8 mouse cellular contexts compared by ENCODE assay signal in genomic region chr2:158028354-158028863, GRCm38 (mm10). TPM values are rescaled to one million over a fixed set of nuclear protein-coding genes. Genes with fewer than 3 reads are reported as not detected.
A peak's percentile ranks its signal among the peaks of the same experiment; 100 is the strongest.
DNase-seq lines count a peak whose midpoint lies in the region; ATAC-seq and TF ChIP-seq lines count a peak whose summit lies in the region.

Gene Tti1, minus strand, starts transcription at chr2:158028433.
Gene Rprd1b, plus strand, starts transcription at chr2:158028497.

- WGBS in forebrain, postnatal 0 days = 1% methylated on average over 46 of the region's 52 CpGs
- under 1% methylated on average over 52 of the region's 52 CpGs for WGBS in lung, embryonic 15.5 days

- H3K9me3 ChIP-seq in G1E (replicated peaks) = no peaks in the 10 kb centered on the region
- no peaks in the 10 kb centered on the region for H3K9me3 ChIP-seq in forebrain, postnatal 0 days (ENCODE audit: low read length)
- H3K9me3 ChIP-seq in lung, embryonic 15.5 days = no peaks in the 10 kb centered on the region

- H3K4me1 ChIP-seq in G1E (ENCODE audit: insufficient read depth, low read depth, low read length) = peaks cover 40% of the 10 kb centered on the region
- peaks cover 19% of the 10 kb centered on the region for H3K4me1 ChIP-seq in forebrain, postnatal 0 days (ENCODE audit: insufficient read depth)
- H3K4me1 ChIP-seq in lung, embryonic 15.5 days = peaks cover 33% of the 10 kb centered on the region

- peak within 1 kb of the TSS; percentile 86 for H3K27ac ChIP-seq in forebrain, postnatal 0 days (ENCODE audit: low read depth, low read length)
- peak within 1 kb of the TSS; percentile 97 for H3K27ac ChIP-seq in lung, embryonic 15.5 days

- H3K4me2 ChIP-seq in forebrain, postnatal 0 days (ENCODE audit: low read depth) = peak within 1 kb of the TSS; percentile 85
- peak within 1 kb of the TSS; percentile 77 for H3K4me2 ChIP-seq in lung, embryonic 15.5 days

- TF ChIP-seq CTCF in G1E (IDR thresholded peaks at IDR 0.05; ENCODE audit: low read depth, low read length) = no peak
- no peak for TF ChIP-seq CTCF in forebrain, postnatal 0 days (IDR thresholded peaks at IDR 0.05; ENCODE audit: low read depth)

- H3K9ac ChIP-seq in forebrain, postnatal 0 days = peak within 1 kb of the TSS; percentile 69
- H3K9ac ChIP-seq in lung, embryonic 15.5 days = peak within 1 kb of the TSS; percentile 91

- no peaks in the 10 kb centered on the region for H3K27me3 ChIP-seq in G1E (ENCODE audit: insufficient read depth, low read length)
- no peaks in the 10 kb centered on the region for H3K27me3 ChIP-seq in forebrain, postnatal 0 days (ENCODE audit: insufficient read depth, low read length)
- no peaks in the 10 kb centered on the region for H3K27me3 ChIP-seq in lung, embryonic 15.5 days

- ATAC-seq in G1E (ENCODE audit: extremely low read depth, insufficient number of reproducible peaks, low FRiP score, poor library complexity, severe bottlenecking) = peak; percentile 74; the same call in 1 of the 2 replicates
- ATAC-seq in forebrain, postnatal 0 days = peak; percentile 97
- ATAC-seq in lung, embryonic 15.5 days (ENCODE audit: borderline replicate concordance, extremely low read depth, low FRiP score, low TSS enrichment) = peak; percentile 95

- peak; percentile 79 for DNase-seq in G1E (ENCODE audit: low spot score)
- peak; percentile 93 to 95 for DNase-seq in cerebellum, adult 18-20 months
- DNase-seq in forebrain, postnatal 0 days = peak; percentile 98
- DNase-seq in heart, postnatal 4 days = peak; percentile 95
- peak; percentile 90 to 93 for DNase-seq in layer of hippocampus, adult 8-10 months (ENCODE audit: low spot score in 2 of 2)
- peak; percentile 87 for DNase-seq in ovary, adult 18-20 months (ENCODE audit: low spot score)
- DNase-seq in thymus, postnatal 0 days (ENCODE audit: low spot score) = peak; percentile 95

- peaks cover 38% of the 10 kb centered on the region for H3K36me3 ChIP-seq in G1E (replicated peaks)
- no peaks in the 10 kb centered on the region for H3K36me3 ChIP-seq in forebrain, postnatal 0 days (ENCODE audit: insufficient read depth)
- no peaks in the 10 kb centered on the region for H3K36me3 ChIP-seq in lung, embryonic 15.5 days

- H3K4me3 ChIP-seq in G1E (ENCODE audit: low read depth, low read length) = peak within 1 kb of the TSS; percentile 79
- H3K4me3 ChIP-seq in forebrain, postnatal 0 days (ENCODE audit: low read depth, low read length) = peak within 1 kb of the TSS; percentile 74
- H3K4me3 ChIP-seq in lung, embryonic 15.5 days = peak within 1 kb of the TSS; percentile 74

RNA-seq across cellular contexts. Expression of gene Tti1, which starts in this region (rescaled TPM):
- total RNA-seq in G1E (2014; fragmentation: Nextera tagmentation) (39.7 and 40.0 TPM in 2 replicates), G1E (2017) (24.7 and 24.8 TPM in 2 replicates)
- 3.9 and 9.4 TPM in 2 replicates for polyA plus RNA-seq in G1E (2012)
- 17.3 and 19.9 TPM in 2 replicates for total RNA-seq in forebrain, postnatal 0 days (2014; rRNA removed)
- polyA plus RNA-seq in forebrain, postnatal 0 days (2015; fragmentation: Nextera tagmentation; extraction: Ambion mirVana) = 6.6 and 8.1 TPM in 2 replicates
- 10 to 100 TPM; 25.2 to 27.4 TPM for total RNA-seq in heart, postnatal 4 days (2021)
- total RNA-seq in layer of hippocampus, adult 8-10 months (2022) = 10 to 100 TPM; 20.1 to 26.7 (median 24.3) TPM
- polyA plus RNA-seq in lung, embryonic 15.5 days (2015; fragmentation: Nextera tagmentation; extraction: Ambion mirVana) = 25.5 and 25.9 TPM in 2 replicates
- 18.9 and 22.0 TPM in 2 replicates for polyA plus RNA-seq in thymus, postnatal 0 days (2015; fragmentation: Nextera tagmentation; extraction: Ambion mirVana)

RNA-seq across cellular contexts. Expression of gene Rprd1b, which starts in this region (rescaled TPM):
- total RNA-seq in G1E (2014; fragmentation: Nextera tagmentation) (37.9 and 45.8 TPM in 2 replicates), G1E (2017) (25.6 and 28.7 TPM in 2 replicates)
- polyA plus RNA-seq in G1E (2012) = 36.2 and 49.0 TPM in 2 replicates
- 39.8 and 61.3 TPM in 2 replicates for total RNA-seq in forebrain, postnatal 0 days (2014; rRNA removed)
- 12.9 and 18.8 TPM in 2 replicates for polyA plus RNA-seq in forebrain, postnatal 0 days (2015; fragmentation: Nextera tagmentation; extraction: Ambion mirVana)
- 10 to 100 TPM; 29.0 to 36.3 TPM for total RNA-seq in heart, postnatal 4 days (2021)
- 10 to 100 TPM; 51.1 to 61.0 (median 52.7) TPM for total RNA-seq in layer of hippocampus, adult 8-10 months (2022)
- polyA plus RNA-seq in lung, embryonic 15.5 days (2015; fragmentation: Nextera tagmentation; extraction: Ambion mirVana) = 43.8 and 45.6 TPM in 2 replicates
- 39.6 and 47.8 TPM in 2 replicates for polyA plus RNA-seq in thymus, postnatal 0 days (2015; fragmentation: Nextera tagmentation; extraction: Ambion mirVana)

Comparison
In these comparisons a context has a peak if more than half of its experiments do, and no peak if none do; other contexts are left out.
1. Peak in every context shown above with its lines: DNase-seq, ATAC-seq, H3K4me3 ChIP-seq and H3K27ac ChIP-seq.